Mouse (Mus musculus) liver, adult 2 months (tissue): ENCODE measurements around the gene Slc2a3. TPM values are rescaled to one million over a fixed set of nuclear protein-coding genes. Genes with fewer than 3 reads are reported as not detected.

Experiments
- DNase-seq: peaks from one replicate; pipeline ENCODE4 v3.0.0-alpha.2; 2011; ENCODE audit warnings: low read depth, low spot score; ENCODE audit errors: extremely low read depth
- H3K27ac ChIP-seq: fragments of 200-500 bp; replicated peaks from 2 replicates; pipeline ENCODE4 v1.5.1; 2012; ENCODE audit warnings: low read depth, mild to moderate bottlenecking, control low read depth, inconsistent platforms, low read length; ENCODE audit not compliant: insufficient read depth
- H3K27me3 ChIP-seq: fragments of 200-500 bp; 2 replicates; pipeline ENCODE4 v1.6.1; 2012; ENCODE audit warnings: mild to moderate bottlenecking, moderate library complexity, low read length, inconsistent platforms; ENCODE audit not compliant: control insufficient read depth, insufficient read depth
- H3K36me3 ChIP-seq: fragments of 200-500 bp; 2 replicates; pipeline ENCODE4 v1.6.1; 2012; ENCODE audit warnings: low read length, inconsistent platforms; ENCODE audit not compliant: control insufficient read depth, insufficient read depth
- H3K4me1 ChIP-seq: fragments of 200-500 bp; 2 replicates; pipeline ENCODE4 v1.6.1; 2011; ENCODE audit warnings: low read length; ENCODE audit not compliant: control insufficient read depth, insufficient read depth
- H3K4me3 ChIP-seq: fragments of 200-500 bp; 2 replicates; pipeline ENCODE4 v1.5.1; 2011; ENCODE audit warnings: low read depth, mild to moderate bottlenecking, control low read depth, low read length, moderate library complexity; ENCODE audit not compliant: insufficient read depth
- H3K79me2 ChIP-seq: fragments of 200-500 bp; 2 replicates; pipeline ENCODE4 v1.6.1; 2012; ENCODE audit warnings: inconsistent platforms, mild to moderate bottlenecking, low read length, moderate library complexity; ENCODE audit not compliant: control insufficient read depth, insufficient read depth
- H3K9ac ChIP-seq: fragments of 200-500 bp; 2 replicates; pipeline ENCODE4 v1.6.1; 2012; ENCODE audit warnings: low read depth, mild to moderate bottlenecking, control low read depth, inconsistent platforms, low read length
- CTCF ChIP-seq: fragments of 200-500 bp; IDR thresholded peaks from 2 replicates; pipeline ENCODE4 v1.5.1; 2011; ENCODE audit warnings: low read depth, low read length, control low read depth
- POLR2A ChIP-seq: fragments of 200-500 bp; IDR thresholded peaks from 2 replicates; pipeline ENCODE4 v1.6.1; 2011; ENCODE audit warnings: low read length, control low read depth; ENCODE audit not compliant: insufficient read depth; ENCODE audit errors: extremely low read depth
- WGBS: fragments of 180-500 bp; shearing (Covaris S2); methylation state at CpG from one replicate; pipeline ENCODE4 v1.1.7; 2018; 5-methylcytosine and 5-hydroxymethylcytosine counted together
- polyA plus RNA-seq: library from polyadenylated mRNA; depleted of rRNA; stranded (reverse); fragments of >200 nt; gene quantifications from 2 replicates; pipeline ENCODE4 v1.2.3, GENCODE M21; 2012
- total RNA-seq: library from RNA; depleted of rRNA; stranded (reverse); fragments of >200 nt; gene quantifications from 2 replicates; pipeline ENCODE4 v1.2.3, GENCODE M21; 2014

Slc2a3 gene
- total and polyA plus RNA-seq, 2 experiments = 0.28 to 0.66 TPM

DNA sequence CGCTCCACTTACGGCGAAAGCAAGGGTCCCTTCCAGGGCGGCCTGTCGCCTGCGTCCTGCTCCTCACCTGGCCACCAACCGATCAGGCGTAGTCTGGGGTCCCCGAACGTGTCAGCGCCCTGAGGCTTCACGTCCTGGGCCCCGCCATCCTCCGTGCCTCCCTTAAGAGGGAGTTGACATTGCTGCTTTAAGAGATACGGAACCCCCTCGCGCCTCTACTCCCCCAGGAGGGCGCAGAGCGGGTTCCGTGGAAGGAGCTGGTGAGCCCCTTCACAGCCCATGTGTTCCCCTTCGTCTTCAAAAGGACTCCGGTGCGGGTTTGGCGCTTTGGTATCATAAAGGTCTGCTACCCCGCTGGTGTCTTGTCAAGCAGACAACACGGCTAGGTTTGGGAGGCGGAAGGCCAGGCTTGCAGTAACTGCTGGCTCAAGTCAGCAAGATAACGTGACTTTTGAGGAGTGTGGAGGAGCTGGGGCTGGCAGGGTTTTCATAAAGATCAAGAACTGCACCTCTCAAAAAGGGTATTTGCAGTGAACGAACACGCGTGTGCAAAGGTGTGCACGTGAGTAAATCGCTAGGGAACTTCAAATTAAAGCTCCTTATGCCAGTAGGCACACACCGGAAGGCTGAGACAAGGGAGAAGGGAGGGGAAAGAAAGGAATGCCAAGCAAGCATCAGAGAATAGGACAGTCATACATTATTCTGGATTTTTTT lies 518 bp upstream of the Slc2a3 start:
- 10% methylated on average over 34 of the region's 34 CpGs for WGBS
- Histone ChIP-seq H3K27me3 (peaks cover 6% of the 10 kb centered on the region), H3K4me3 (peak overlapping the region; percentile 66), H3K36me3 (no peaks in the 10 kb centered on the region), H3K79me2 (no peaks in the 10 kb centered on the region), H3K9ac (peak overlapping the region; percentile 62), H3K27ac (no peak overlapping the region), H3K4me1 (peaks cover 4% of the 10 kb centered on the region; the same call in 1 of the 2 replicates)
- TF ChIP-seq CTCF (no peak), POLR2A (no peak)
- no peak for DNase-seq

DNA sequence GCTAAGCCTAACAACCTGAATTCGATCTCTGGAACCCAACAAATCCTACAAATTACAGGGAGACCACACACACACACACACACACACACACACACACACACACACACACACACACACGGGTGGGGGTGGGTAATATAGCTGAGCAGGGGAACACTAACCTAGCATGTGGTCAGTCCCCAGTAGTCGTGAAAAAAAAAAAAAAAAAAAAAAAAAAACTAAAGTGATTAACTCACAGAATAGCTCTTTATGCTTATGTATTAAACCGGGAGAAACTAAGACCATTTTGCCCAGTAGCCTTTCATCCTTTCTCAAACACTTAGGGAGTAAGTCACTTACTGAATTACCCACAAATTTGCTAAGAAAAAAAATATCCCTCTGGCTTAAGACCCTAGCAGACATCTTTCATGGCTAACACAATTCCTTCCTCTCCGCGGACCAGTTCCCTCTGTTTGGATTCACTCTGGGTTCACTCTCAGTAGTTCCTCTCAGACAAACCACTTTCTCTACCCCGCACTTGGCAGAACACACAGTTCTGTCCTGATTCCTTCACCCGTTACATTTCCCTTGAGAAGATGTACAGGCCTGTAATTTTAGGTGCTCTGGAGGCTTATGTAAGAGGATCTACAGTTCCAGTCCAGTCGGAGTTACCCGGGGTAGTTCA lies 670 bp downstream of the Slc2a3 start:
- H3K36me3 ChIP-seq = no peaks in the 10 kb centered on the region
- H3K27me3 ChIP-seq = peaks cover 6% of the 10 kb centered on the region
- H3K4me1 ChIP-seq = peaks cover 4% of the 10 kb centered on the region; the same call in 1 of the 2 replicates
- no peak overlapping the region for H3K27ac ChIP-seq
- no peak for DNase-seq
- TF ChIP-seq CTCF (no peak), POLR2A (no peak)
- H3K4me3 ChIP-seq = peak overlapping the region; percentile 66
- peak overlapping the region; percentile 11; the same call in 1 of the 2 replicates for H3K9ac ChIP-seq
- H3K79me2 ChIP-seq = no peaks in the 10 kb centered on the region
- WGBS = 52% methylated on average over 10 of the region's 10 CpGs

DNA sequence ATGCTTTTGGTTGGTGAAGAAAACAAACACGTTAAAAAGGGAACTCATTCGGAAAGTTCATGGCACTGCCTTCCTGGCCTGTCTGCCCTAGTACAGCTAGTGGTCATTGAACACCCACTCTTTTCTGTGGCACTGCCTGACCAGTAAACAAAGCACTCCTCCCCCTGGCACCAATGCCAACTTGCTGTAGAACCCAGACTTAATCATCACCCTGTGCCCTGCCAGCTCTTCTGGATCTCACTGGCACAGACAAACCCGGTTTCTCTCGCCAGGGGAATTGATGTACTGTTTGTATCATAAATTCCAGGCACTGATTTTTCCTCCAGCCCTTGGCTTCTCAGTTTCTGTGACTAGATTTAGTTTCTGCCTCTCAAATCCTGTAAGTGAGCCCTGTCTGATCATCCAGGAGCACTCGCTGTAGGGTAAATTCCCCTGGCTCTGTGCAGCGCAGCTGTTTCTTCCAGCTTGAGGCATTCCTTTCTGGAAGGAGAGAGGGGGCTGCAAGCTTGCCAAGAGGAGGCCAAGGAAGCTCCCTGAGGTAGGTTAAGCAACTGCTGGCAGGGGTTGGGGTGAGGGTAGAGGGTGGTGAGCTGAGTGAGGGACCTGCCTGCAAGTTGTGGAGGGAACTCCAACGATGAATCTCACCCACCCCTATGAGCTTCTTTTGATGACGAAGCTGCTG lies 6.0 kb downstream of the Slc2a3 start:
- WGBS = 48% methylated on average over 8 of the region's 8 CpGs
- TF ChIP-seq CTCF (no peak), POLR2A (no peak)
- Histone ChIP-seq H3K27me3 (no peaks in the 10 kb centered on the region), H3K9ac (no peak overlapping the region), H3K4me3 (no peak overlapping the region), H3K79me2 (no peaks in the 10 kb centered on the region), H3K4me1 (no peaks in the 10 kb centered on the region), H3K36me3 (no peaks in the 10 kb centered on the region), H3K27ac (no peak overlapping the region)
- DNase-seq = peak; percentile 39

DNA sequence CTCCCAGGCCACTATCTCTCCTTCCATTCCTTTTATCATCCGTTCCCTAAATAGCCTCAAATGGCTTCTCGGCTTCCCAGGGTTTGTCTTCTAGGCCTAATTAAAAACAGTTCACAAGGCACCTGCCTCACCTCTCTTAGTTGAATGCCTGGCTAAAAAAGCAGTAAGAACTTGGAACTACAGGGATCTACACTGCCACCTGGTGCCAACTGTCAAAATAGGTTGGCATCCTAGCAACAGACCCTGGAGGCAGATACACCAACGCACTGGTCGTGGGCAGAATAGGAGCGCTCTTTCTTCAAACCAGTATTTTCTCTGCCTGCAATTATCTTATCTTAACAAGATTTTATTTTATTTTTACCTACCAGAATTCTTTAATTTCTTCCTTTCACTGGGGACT lies 15.2 kb downstream of the Slc2a3 start:
- Histone ChIP-seq H3K4me3 (no peak overlapping the region), H3K27ac (no peak overlapping the region), H3K36me3 (no peaks in the 10 kb centered on the region), H3K79me2 (no peaks in the 10 kb centered on the region), H3K9ac (no peak overlapping the region), H3K4me1 (peaks cover 3% of the 10 kb centered on the region; the same call in 1 of the 2 replicates), H3K27me3 (no peaks in the 10 kb centered on the region)
- DNase-seq = peak; percentile 35
- TF ChIP-seq CTCF (peak; percentile 43), POLR2A (no peak)
- 37% methylated on average over 5 of the region's 5 CpGs for WGBS

DNA sequence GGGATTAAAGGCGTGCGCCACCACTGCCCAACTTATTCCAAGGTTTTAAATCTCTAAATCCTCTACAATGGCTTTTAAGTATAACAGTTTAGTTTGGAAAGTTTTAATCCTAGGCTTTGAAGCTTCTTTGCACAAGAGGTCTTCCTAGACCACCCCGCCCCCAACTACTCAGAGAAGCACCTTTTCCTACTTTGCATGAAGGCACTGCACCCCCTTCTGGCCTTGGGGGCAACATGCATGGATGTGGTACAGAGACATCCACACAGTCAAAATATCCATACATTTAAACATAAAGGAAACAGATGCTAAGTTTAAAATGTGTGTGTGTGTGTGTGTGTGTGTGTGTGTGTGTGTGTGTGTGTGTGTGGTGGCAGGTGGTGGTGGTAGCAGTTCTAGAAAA lies 16.6 kb downstream of the Slc2a3 start:
- Histone ChIP-seq H3K27ac (no peak overlapping the region), H3K9ac (no peak overlapping the region), H3K4me3 (no peak overlapping the region), H3K36me3 (no peaks in the 10 kb centered on the region), H3K4me1 (peaks cover 3% of the 10 kb centered on the region; the same call in 1 of the 2 replicates), H3K27me3 (no peaks in the 10 kb centered on the region), H3K79me2 (no peaks in the 10 kb centered on the region)
- TF ChIP-seq CTCF (no peak), POLR2A (no peak)
- DNase-seq = no peak
- WGBS = 98% methylated on average over 3 of the region's 3 CpGs

DNA sequence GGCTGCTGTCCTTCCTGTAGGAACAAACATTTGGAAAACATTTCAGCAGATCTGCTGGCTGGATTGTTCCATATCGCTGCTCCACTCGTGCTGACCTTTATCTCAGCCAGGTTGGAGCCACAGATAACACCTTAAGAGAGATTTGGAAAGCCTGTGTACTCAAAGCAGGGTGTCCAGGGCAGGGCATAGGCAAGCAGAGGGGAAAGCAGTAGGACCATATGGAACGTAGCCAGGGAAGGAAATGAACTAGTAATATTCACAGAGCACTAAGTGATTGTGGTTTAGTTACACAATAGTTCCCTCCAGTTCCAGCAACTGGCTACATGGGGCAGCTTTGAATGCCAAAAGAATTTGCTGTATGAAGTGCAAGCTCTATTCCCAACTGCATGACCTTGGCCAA lies 19.3 kb downstream of the Slc2a3 start:
- Histone ChIP-seq H3K27ac (no peak overlapping the region), H3K27me3 (no peaks in the 10 kb centered on the region), H3K36me3 (no peaks in the 10 kb centered on the region), H3K4me1 (peaks cover 3% of the 10 kb centered on the region; the same call in 1 of the 2 replicates), H3K9ac (no peak overlapping the region), H3K79me2 (no peaks in the 10 kb centered on the region), H3K4me3 (no peak overlapping the region)
- peak; percentile 44 for DNase-seq
- TF ChIP-seq CTCF = no peak
- TF ChIP-seq POLR2A = no peak
- 10% methylated on average over 3 of the region's 3 CpGs for WGBS
